Mouse (Mus musculus) T-helper 17 cell (primary cell): ENCODE measurements around the gene March2.
"Not testable (repeated sequence)": the region's sequence is repeated elsewhere in the genome, so short reads cannot be mapped to it uniquely, and the experiment has no call there.

Experiments used
- in situ Hi-C, 2 experiments: fragments of 300-600 bp; cut with MboI, MseI; formaldehyde crosslinking; loops; 1 replicate in 1 of 2; 2 replicates in 1 of 2; pipeline ENCODE4 v1.15.1; 2025; ENCODE audit warnings: high pct_unique_total_duplicates in 2 of 2

The March2 gene

GRCm38 (mm10) chr17:33718384-33718881 lies at the start of gene March2:
Gene March2, minus strand, starts transcription at chr17:33718670.
- in situ Hi-C loops, result no loop called here

GRCm38 (mm10) chr17:33766389-33766788 lies 47.9 kb upstream of the March2 start:
- in situ Hi-C loops, result no loop called here

GRCm38 (mm10) chr17:33760255-33761165 lies 42.0 kb upstream of the March2 start, which contains the start of gene Rab11b:
Gene Rab11b, minus strand, starts transcription at chr17:33760530.
- in situ Hi-C loops, result no loop called here

GRCm38 (mm10) chr17:33759767-33760254 lies 41.3 kb upstream of the March2 start:
- in situ Hi-C loops, result no loop called here

- in situ Hi-C loops, result no loop called here
These were observed 38.8 kb upstream of the March2 start for GRCm38 (mm10) chr17:33757231-33757630.

- in situ Hi-C loops, result no loop called here
These were observed 37.8 kb upstream of the March2 start for GRCm38 (mm10) chr17:33756108-33756790.

- in situ Hi-C loops, result no loop called here
These were observed 37.1 kb upstream of the March2 start for GRCm38 (mm10) chr17:33755418-33756107.

GRCm38 (mm10) chr17:33754656-33755055 lies 36.2 kb upstream of the March2 start:
- in situ Hi-C loops, result no loop called here

- in situ Hi-C loops, result no loop called here
These were observed 33.8 kb upstream of the March2 start for GRCm38 (mm10) chr17:33752297-33752696.

GRCm38 (mm10) chr17:33751181-33751580 lies 32.7 kb upstream of the March2 start:
- in situ Hi-C loops, result no loop called here

GRCm38 (mm10) chr17:33749451-33749850 lies 31.0 kb upstream of the March2 start:
- in situ Hi-C loops, result loop anchor here in 1 of 2 experiments (5.0 to 10.0 kb wide), 2 partner anchors 48 to 1955 kb away; partner anchors contain the start of gene Ddr1

GRCm38 (mm10) chr17:33746011-33746410 lies 27.5 kb upstream of the March2 start:
- in situ Hi-C loops, result loop anchor here in 1 of 2 experiments (5.0 to 10.0 kb wide), 2 partner anchors 51 to 1959 kb away; partner anchors contain the start of gene Ddr1

- in situ Hi-C loops, result loop anchor here in 1 of 2 experiments (5.0 to 10.0 kb wide), 2 partner anchors 52 to 1960 kb away; partner anchors contain the start of gene Ddr1
These were observed 26.4 kb upstream of the March2 start for GRCm38 (mm10) chr17:33744686-33745384.

- in situ Hi-C loops, result loop anchor here in 1 of 2 experiments (10.0 kb wide), 1 partner anchor 1962 kb away; the partner anchor contains the start of gene Ddr1
These were observed 23.9 kb upstream of the March2 start for GRCm38 (mm10) chr17:33742420-33742819.

- in situ Hi-C loops, result not testable (repeated sequence)
These were observed 15.1 kb upstream of the March2 start for GRCm38 (mm10) chr17:33733526-33733925.

GRCm38 (mm10) chr17:33732556-33733083 lies 14.2 kb upstream of the March2 start:
- in situ Hi-C loops, result not testable (repeated sequence)

- in situ Hi-C loops, result no loop called here
These were observed 10.7 kb upstream of the March2 start for GRCm38 (mm10) chr17:33729215-33729614.

- in situ Hi-C loops, result no loop called here
These were observed 9.9 kb upstream of the March2 start for GRCm38 (mm10) chr17:33728396-33728795.

GRCm38 (mm10) chr17:33719736-33720378 lies 1.4 kb upstream of the March2 start:
- in situ Hi-C loops, result no loop called here
